Mouse (Mus musculus): ENCODE data around the gene Nbea.

Nbea gene

DNA sequence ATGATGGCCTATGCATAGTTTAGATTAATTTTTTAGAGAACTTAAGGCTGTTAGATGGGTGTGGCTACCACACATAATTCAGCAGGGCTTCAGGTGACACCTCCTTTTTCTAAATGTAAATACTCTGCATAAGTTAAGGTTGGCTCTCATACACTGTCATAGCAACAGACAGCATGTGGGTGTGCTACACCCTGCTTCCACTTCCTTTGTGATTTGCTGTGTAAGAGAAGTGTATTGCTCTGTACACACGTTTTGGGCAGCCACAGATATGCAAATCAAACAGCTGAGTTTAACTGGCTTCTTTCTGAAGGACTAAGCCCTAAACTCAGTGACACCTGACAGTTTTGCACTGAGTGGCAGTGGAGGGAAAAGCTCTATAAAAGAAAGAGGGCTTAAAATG lies 495.4 kb downstream of the Nbea start:
- TF ChIP-seq NANOG (IDR thresholded peaks at IDR 0.05; ENCODE audit: borderline replicate concordance, low read length) (no peak), CTCF (conservative IDR thresholded peaks at IDR 0.05; ENCODE audit: low read length) (no peak), POU5F1 (IDR thresholded peaks at IDR 0.05; ENCODE audit: borderline replicate concordance, low read length) (no peak)
- Histone ChIP-seq H3K9me3 (ENCODE audit: low read length) (no peaks in the 10 kb centered on the region), H3K4me1 (replicated peaks; ENCODE audit: low read depth, low read length) (no peaks in the 10 kb centered on the region; the same call in 1 of the 2 replicates), H3K36me3 (ENCODE audit: insufficient read depth, low read length) (no peaks in the 10 kb centered on the region), H3K4me3 (replicated peaks; ENCODE audit: low read length) (no peak overlapping the region), H3K27me3 (ENCODE audit: insufficient read depth, low read length) (no peaks in the 10 kb centered on the region)

DNA sequence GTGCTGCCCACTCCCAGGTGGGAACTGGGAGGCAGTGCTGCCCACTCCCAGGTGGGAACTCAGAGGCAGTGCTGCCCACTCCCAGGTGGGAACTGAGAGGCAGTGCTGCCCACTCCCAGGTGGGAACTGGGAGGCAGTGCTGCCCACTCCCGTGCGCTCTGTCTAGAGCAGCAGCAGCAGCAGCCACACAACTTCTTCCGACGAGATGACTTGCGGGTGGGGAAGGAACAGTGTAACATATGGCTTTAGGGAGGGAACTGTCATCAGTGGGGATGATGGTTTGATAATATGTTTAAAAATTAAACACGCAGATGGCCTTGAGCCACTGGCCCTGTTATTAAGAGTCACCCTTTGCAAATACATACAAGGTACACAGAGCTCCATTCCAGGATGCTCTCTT lies 496.5 kb downstream of the Nbea start:
- TF ChIP-seq NANOG (IDR thresholded peaks at IDR 0.05; ENCODE audit: borderline replicate concordance, low read length): no peak
- TF ChIP-seq CTCF (conservative IDR thresholded peaks at IDR 0.05; ENCODE audit: low read length): no peak
- no peak for TF ChIP-seq POU5F1 (IDR thresholded peaks at IDR 0.05; ENCODE audit: borderline replicate concordance, low read length)
- no peaks in the 10 kb centered on the region for H3K9me3 ChIP-seq (ENCODE audit: low read length)

DNA sequence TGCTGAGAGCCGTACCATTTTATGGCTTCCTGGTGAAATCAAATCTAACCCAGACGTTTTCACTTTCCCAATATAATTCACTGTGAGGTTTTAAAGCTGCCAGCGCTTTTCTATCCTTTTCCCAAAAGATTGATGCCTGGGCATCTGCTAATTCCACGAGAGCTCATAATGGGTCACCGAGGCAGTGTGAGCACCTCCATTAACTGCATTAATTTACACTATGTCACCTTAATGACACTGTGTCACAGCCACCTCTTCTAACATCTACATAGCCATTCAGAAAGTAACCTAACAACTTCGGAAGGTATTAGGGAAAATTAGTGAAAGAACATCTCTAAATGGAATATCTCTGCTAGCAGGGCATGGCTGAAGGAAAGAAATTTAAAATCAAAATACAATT lies 497.9 kb downstream of the Nbea start:
- TF ChIP-seq CTCF (conservative IDR thresholded peaks at IDR 0.05; ENCODE audit: low read length) (no peak), NANOG (IDR thresholded peaks at IDR 0.05; ENCODE audit: borderline replicate concordance, low read length) (no peak), POU5F1 (IDR thresholded peaks at IDR 0.05; ENCODE audit: borderline replicate concordance, low read length) (no peak)
- Histone ChIP-seq H3K27me3 (ENCODE audit: insufficient read depth, low read length) (no peaks in the 10 kb centered on the region), H3K9me3 (ENCODE audit: low read length) (no peaks in the 10 kb centered on the region), H3K36me3 (ENCODE audit: insufficient read depth, low read length) (no peaks in the 10 kb centered on the region), H3K4me3 (replicated peaks; ENCODE audit: low read length) (no peak overlapping the region), H3K4me1 (replicated peaks; ENCODE audit: low read depth, low read length) (no peaks in the 10 kb centered on the region; the same call in 1 of the 2 replicates)

More for the DNA sequence above, 496.5 kb downstream of the Nbea start:
- no peaks in the 10 kb centered on the region for H3K27me3 ChIP-seq (ENCODE audit: insufficient read depth, low read length)
- no peak overlapping the region for H3K4me3 ChIP-seq (replicated peaks; ENCODE audit: low read length)
- no peaks in the 10 kb centered on the region; the same call in 1 of the 2 replicates for H3K4me1 ChIP-seq (replicated peaks; ENCODE audit: low read depth, low read length)
- H3K36me3 ChIP-seq (ENCODE audit: insufficient read depth, low read length): no peaks in the 10 kb centered on the region

DNA sequence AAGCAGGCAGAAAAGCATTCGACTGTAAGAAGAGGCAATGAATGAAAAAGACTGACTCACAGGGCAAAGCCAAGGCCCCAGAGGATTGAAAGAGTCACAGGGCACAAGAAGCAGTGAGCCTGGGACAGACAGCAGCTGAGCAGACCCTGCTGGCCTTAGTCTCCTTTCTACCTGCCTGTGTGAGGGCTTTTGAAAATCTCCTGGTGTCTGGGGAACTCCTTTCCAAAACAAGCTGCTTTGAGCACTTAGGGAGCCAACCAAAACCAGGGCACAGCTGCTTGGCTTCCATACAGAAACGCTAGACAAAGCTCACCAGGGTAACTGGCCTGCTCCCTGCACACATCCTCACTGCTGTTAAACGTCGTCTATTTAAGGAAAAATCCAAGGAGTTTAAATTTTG lies 498.6 kb downstream of the Nbea start:
- Histone ChIP-seq H3K36me3 (ENCODE audit: insufficient read depth, low read length) (no peaks in the 10 kb centered on the region), H3K9me3 (ENCODE audit: low read length) (no peaks in the 10 kb centered on the region), H3K4me1 (replicated peaks; ENCODE audit: low read depth, low read length) (no peaks in the 10 kb centered on the region; the same call in 1 of the 2 replicates), H3K4me3 (replicated peaks; ENCODE audit: low read length) (no peak overlapping the region), H3K27me3 (ENCODE audit: insufficient read depth, low read length) (no peaks in the 10 kb centered on the region)
- no peak for TF ChIP-seq CTCF (conservative IDR thresholded peaks at IDR 0.05; ENCODE audit: low read length)
- no peak for TF ChIP-seq NANOG (IDR thresholded peaks at IDR 0.05; ENCODE audit: borderline replicate concordance, low read length)
- TF ChIP-seq POU5F1 (IDR thresholded peaks at IDR 0.05; ENCODE audit: borderline replicate concordance, low read length): no peak

DNA sequence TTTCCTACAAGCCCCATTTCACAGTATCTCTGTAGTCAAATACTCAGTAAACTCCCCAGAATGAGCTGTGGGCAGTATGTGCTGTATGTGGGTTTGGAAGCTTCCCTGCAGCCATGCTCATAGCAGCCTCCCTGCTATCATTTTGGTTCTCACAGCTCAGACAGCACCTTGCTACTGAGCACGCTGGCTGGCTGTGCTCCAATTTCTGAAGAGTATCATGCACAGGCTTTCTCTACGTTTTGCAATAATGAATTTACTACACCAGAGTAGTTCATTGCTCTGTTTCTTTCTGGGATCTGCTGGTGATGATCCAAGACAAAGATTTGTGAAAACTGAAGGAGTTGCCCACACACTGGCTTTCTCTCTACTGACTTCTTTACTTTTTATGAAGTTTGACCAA lies 505.8 kb downstream of the Nbea start:
- Histone ChIP-seq H3K9me3 (ENCODE audit: low read length) (no peaks in the 10 kb centered on the region), H3K36me3 (ENCODE audit: insufficient read depth, low read length) (no peaks in the 10 kb centered on the region), H3K4me1 (replicated peaks; ENCODE audit: low read depth, low read length) (no peaks in the 10 kb centered on the region), H3K4me3 (replicated peaks; ENCODE audit: low read length) (no peak overlapping the region), H3K27me3 (ENCODE audit: insufficient read depth, low read length) (no peaks in the 10 kb centered on the region)
- TF ChIP-seq NANOG (IDR thresholded peaks at IDR 0.05; ENCODE audit: borderline replicate concordance, low read length) (no peak), POU5F1 (IDR thresholded peaks at IDR 0.05; ENCODE audit: borderline replicate concordance, low read length) (no peak), CTCF (conservative IDR thresholded peaks at IDR 0.05; ENCODE audit: low read length) (no peak)

DNA sequence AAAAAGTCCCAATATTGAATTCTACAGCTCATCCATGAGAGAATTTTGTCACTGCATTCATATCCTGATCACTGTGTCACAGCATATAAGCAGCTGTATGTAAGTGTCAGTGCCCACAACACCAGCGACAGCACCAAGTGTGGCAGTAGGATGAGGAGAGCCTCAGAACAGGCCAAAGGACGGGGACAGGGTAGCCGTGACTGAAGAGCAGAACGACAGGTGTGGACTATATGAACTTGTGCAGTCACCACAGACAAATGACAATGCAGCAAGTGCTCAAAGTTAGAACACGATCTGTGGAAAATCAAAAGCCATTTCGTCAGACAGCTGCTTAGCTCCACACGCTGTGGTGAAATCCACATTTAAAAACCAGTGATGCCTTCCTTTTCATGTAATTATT lies 509.3 kb downstream of the Nbea start:
- H3K27me3 ChIP-seq (ENCODE audit: insufficient read depth, low read length): no peaks in the 10 kb centered on the region
- TF ChIP-seq CTCF (conservative IDR thresholded peaks at IDR 0.05; ENCODE audit: low read length) (no peak), NANOG (IDR thresholded peaks at IDR 0.05; ENCODE audit: borderline replicate concordance, low read length) (no peak)
- H3K9me3 ChIP-seq (ENCODE audit: low read length): no peaks in the 10 kb centered on the region
- H3K4me3 ChIP-seq (replicated peaks; ENCODE audit: low read length): no peak overlapping the region
- H3K36me3 ChIP-seq (ENCODE audit: insufficient read depth, low read length): no peaks in the 10 kb centered on the region
- no peaks in the 10 kb centered on the region for H3K4me1 ChIP-seq (replicated peaks; ENCODE audit: low read depth, low read length)

DNA sequence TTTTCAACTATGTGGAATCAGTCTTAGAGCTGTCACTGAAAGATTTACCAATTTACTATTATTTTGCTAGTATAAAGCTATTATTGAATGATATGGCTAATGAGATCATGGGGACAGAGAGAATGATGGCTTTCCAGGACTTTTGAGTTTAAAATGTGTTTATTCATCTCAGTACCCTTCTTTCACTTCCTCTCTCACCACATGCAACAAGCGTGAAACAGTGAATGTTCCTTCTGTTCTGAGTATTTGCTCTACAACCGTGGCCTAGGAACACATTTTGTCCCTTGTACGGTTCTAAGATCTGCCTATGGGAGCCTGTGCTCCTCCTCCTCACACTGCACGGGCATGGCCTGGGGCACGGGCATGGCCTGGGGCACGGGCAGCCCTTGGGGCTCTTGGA lies 516.5 kb downstream of the Nbea start:
- H3K4me3 ChIP-seq (replicated peaks; ENCODE audit: low read length): no peak overlapping the region
- H3K4me1 ChIP-seq (replicated peaks; ENCODE audit: low read depth, low read length): no peaks in the 10 kb centered on the region
- TF ChIP-seq NANOG (IDR thresholded peaks at IDR 0.05; ENCODE audit: borderline replicate concordance, low read length): no peak
- no peak for TF ChIP-seq POU5F1 (IDR thresholded peaks at IDR 0.05; ENCODE audit: borderline replicate concordance, low read length)
- TF ChIP-seq CTCF (conservative IDR thresholded peaks at IDR 0.05; ENCODE audit: low read length): no peak

DNA sequence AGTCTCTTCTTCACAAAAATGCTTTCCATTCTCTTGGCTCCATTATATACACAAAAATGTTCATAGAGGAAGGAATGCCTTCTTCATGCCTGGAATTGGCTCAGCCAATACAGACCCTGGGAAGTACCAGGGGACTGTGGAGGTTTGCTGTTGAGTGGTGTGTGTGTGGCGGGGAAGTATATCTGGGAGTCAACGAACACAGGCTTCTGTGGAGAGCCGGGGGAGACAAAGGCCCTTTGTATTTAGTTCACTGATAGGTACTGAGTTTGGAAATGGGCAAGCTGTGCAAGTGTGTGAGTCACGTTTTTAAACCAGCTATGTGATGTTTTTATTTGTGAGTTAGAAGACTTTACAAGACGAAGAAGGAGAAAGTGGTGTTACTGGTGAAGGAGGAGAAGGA lies 517.6 kb downstream of the Nbea start:
- no peaks in the 10 kb centered on the region for H3K36me3 ChIP-seq (ENCODE audit: insufficient read depth, low read length)
- H3K27me3 ChIP-seq (ENCODE audit: insufficient read depth, low read length): no peaks in the 10 kb centered on the region
- H3K9me3 ChIP-seq (ENCODE audit: low read length): no peaks in the 10 kb centered on the region
- TF ChIP-seq CTCF (conservative IDR thresholded peaks at IDR 0.05; ENCODE audit: low read length) (no peak), NANOG (IDR thresholded peaks at IDR 0.05; ENCODE audit: borderline replicate concordance, low read length) (no peak), POU5F1 (IDR thresholded peaks at IDR 0.05; ENCODE audit: borderline replicate concordance, low read length) (no peak)
- H3K4me3 ChIP-seq (replicated peaks; ENCODE audit: low read length): no peak overlapping the region
- no peaks in the 10 kb centered on the region for H3K4me1 ChIP-seq (replicated peaks; ENCODE audit: low read depth, low read length)

More for the DNA sequence above, 516.5 kb downstream of the Nbea start:
- no peaks in the 10 kb centered on the region for H3K27me3 ChIP-seq (ENCODE audit: insufficient read depth, low read length)
- H3K9me3 ChIP-seq (ENCODE audit: low read length): no peaks in the 10 kb centered on the region
- H3K36me3 ChIP-seq (ENCODE audit: insufficient read depth, low read length): no peaks in the 10 kb centered on the region

DNA sequence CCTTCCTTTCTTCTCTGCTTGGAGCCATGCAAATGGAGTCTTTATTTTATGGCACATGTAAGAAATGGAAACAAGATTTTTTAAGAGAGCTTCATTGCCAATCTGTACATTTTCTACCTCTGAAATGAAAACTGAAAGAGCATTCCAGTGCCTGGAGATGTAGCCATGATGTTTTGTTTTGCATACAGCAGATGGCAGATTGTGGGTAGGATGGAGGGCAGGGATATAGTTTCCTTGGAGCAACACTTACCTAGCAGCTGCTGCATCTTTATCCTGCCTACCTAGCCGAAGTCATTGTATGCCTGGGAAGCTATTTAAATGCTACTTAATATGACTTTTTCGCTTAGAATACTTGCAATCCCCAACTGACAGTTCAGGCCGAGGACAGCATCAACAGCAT lies 518.8 kb downstream of the Nbea start:
- H3K27me3 ChIP-seq (ENCODE audit: insufficient read depth, low read length): no peaks in the 10 kb centered on the region
- no peak overlapping the region for H3K4me3 ChIP-seq (replicated peaks; ENCODE audit: low read length)
- H3K4me1 ChIP-seq (replicated peaks; ENCODE audit: low read depth, low read length): no peaks in the 10 kb centered on the region
- no peaks in the 10 kb centered on the region for H3K36me3 ChIP-seq (ENCODE audit: insufficient read depth, low read length)
- TF ChIP-seq POU5F1 (IDR thresholded peaks at IDR 0.05; ENCODE audit: borderline replicate concordance, low read length) (no peak), CTCF (conservative IDR thresholded peaks at IDR 0.05; ENCODE audit: low read length) (no peak), NANOG (IDR thresholded peaks at IDR 0.05; ENCODE audit: borderline replicate concordance, low read length) (no peak)
- H3K9me3 ChIP-seq (ENCODE audit: low read length): no peaks in the 10 kb centered on the region

Measured in E14TG2a.4 (cell line).